Mouse (Mus musculus) midbrain, embryonic 14.5 days (tissue): ENCODE measurements around the gene Slc17a8. TPM values are rescaled to one million over a fixed set of nuclear protein-coding genes. Genes with fewer than 3 reads are reported as not detected.

Experiments
- ATAC-seq: fragments of 200-750 bp; cut with Nextera tagmentation; 2 replicates; pipeline ENCODE4 v1.8.0; 2017; ENCODE audit warnings: moderate number of reproducible peaks, moderate library complexity; ENCODE audit not compliant: low FRiP score, low TSS enrichment
- DNase-seq: peaks from one replicate; pipeline ENCODE4 v3.0.0-alpha.2; 2015
- H3K27ac ChIP-seq: fragments of 300-500 bp; sonication (generic); replicated peaks from 2 replicates; pipeline ENCODE4 v1.5.1; 2014; ENCODE audit warnings: mild to moderate bottlenecking, low read depth, low read length, moderate library complexity
- H3K27me3 ChIP-seq: fragments of 300-500 bp; sonication (generic); 2 replicates; pipeline ENCODE4 v1.6.1; 2014; ENCODE audit warnings: low read length, control low read depth, mixed read lengths; ENCODE audit not compliant: control insufficient read depth, insufficient read depth
- H3K36me3 ChIP-seq: fragments of 300-500 bp; sonication (generic); 2 replicates; pipeline ENCODE4 v1.6.1; 2014; ENCODE audit warnings: low read length, control low read depth; ENCODE audit not compliant: control insufficient read depth, insufficient read depth
- H3K4me1 ChIP-seq: fragments of 300-500 bp; sonication (generic); 2 replicates; pipeline ENCODE4 v1.6.1; 2014; ENCODE audit warnings: mild to moderate bottlenecking, antibody characterized with exemption, low read length, control low read depth; ENCODE audit not compliant: control insufficient read depth, insufficient read depth
- H3K4me2 ChIP-seq: fragments of 300-500 bp; sonication (generic); 2 replicates; pipeline ENCODE4 v1.6.1; 2014; ENCODE audit warnings: mild to moderate bottlenecking, low read length, moderate library complexity
- H3K4me3 ChIP-seq: fragments of 300-500 bp; sonication (generic); replicated peaks from 2 replicates; pipeline ENCODE4 v1.5.1; 2014; ENCODE audit warnings: low read depth, low read length
- H3K9ac ChIP-seq: fragments of 300-500 bp; sonication (generic); replicated peaks from 2 replicates; pipeline ENCODE4 v1.6.1; 2014; ENCODE audit warnings: mild to moderate bottlenecking, low read length, moderate library complexity
- H3K9me3 ChIP-seq: fragments of 300-500 bp; sonication (generic); 2 replicates; pipeline ENCODE4 v1.6.1; 2016; ENCODE audit warnings: low read length, control low read depth, mixed read lengths; ENCODE audit not compliant: control insufficient read depth
- WGBS: fragments of 180-500 bp; shearing (Covaris S2); extraction: QIAGEN DNeasy Blood & Tissue Kit; methylation state at CpG from one replicate; pipeline ENCODE4 v1.1.7; 2014; 5-methylcytosine and 5-hydroxymethylcytosine counted together
- polyA plus RNA-seq: library from polyadenylated mRNA; unstranded; fragments of >200 nt; fragmentation: Nextera tagmentation; extraction: Ambion mirVana; gene quantifications from 2 replicates; pipeline ENCODE4 v1.2.1, GENCODE M21; 2014

Slc17a8 gene
- polyA plus RNA-seq, 1 experiment from 2014 or later, result 1.1 TPM

DNA sequence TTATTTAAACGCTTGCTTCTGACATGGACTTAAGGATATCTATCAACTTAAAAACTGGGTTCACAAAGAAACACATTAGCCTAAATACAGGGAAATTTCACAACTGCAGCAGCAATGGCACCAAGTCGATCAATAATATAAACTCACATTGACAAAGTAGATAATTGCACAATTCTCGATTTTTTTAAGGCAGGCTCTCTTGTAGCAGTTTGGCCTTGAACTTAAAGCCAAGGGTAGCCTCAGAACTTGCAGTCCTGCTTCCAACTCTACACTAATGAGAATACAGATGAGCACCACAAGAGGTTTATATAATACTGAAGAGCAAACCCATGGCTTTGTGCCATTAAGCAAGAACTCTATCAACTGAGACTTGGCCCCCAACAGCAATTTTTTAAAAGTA, 15.9 kb upstream of the Slc17a8 start:
- 94% methylated on average over 3 of the region's 3 CpGs for WGBS
- no peaks in the 10 kb centered on the region for H3K9me3 ChIP-seq
- H3K9ac ChIP-seq, result no peak overlapping the region
- no peaks in the 10 kb centered on the region for H3K27me3 ChIP-seq
- no peak overlapping the region for H3K4me3 ChIP-seq
- no peaks in the 10 kb centered on the region for H3K4me1 ChIP-seq
- no peak for DNase-seq
- ATAC-seq, result no peak
- H3K4me2 ChIP-seq, result no peak overlapping the region
- no peak overlapping the region for H3K27ac ChIP-seq
- H3K36me3 ChIP-seq, result peaks cover 27% of the 10 kb centered on the region

- ATAC-seq, result peak; percentile 43; the same call in 1 of the 2 replicates
- Histone ChIP-seq H3K4me3 (no peak overlapping the region), H3K27me3 (no peaks in the 10 kb centered on the region), H3K9ac (no peak overlapping the region), H3K9me3 (no peaks in the 10 kb centered on the region), H3K4me2 (no peak overlapping the region), H3K27ac (no peak overlapping the region), H3K4me1 (no peaks in the 10 kb centered on the region), H3K36me3 (peaks cover 7% of the 10 kb centered on the region)
- WGBS, result 81% methylated on average over 5 of the region's 5 CpGs
- peak; percentile 71 for DNase-seq
Measured at GRCm38 (mm10) chr10:89635018-89635417, 14.0 kb upstream of the Slc17a8 start.

GRCm38 (mm10) chr10:89633736-89634426, 12.8 kb upstream of the Slc17a8 start:
- no peak overlapping the region for H3K4me3 ChIP-seq
- no peaks in the 10 kb centered on the region for H3K36me3 ChIP-seq
- no peak overlapping the region for H3K4me2 ChIP-seq
- no peaks in the 10 kb centered on the region for H3K27me3 ChIP-seq
- 93% methylated on average over 7 of the region's 7 CpGs for WGBS
- DNase-seq, result no peak
- H3K9ac ChIP-seq, result no peak overlapping the region
- no peak overlapping the region for H3K27ac ChIP-seq
- ATAC-seq, result no peak
- no peaks in the 10 kb centered on the region for H3K4me1 ChIP-seq
- H3K9me3 ChIP-seq, result no peaks in the 10 kb centered on the region

DNA sequence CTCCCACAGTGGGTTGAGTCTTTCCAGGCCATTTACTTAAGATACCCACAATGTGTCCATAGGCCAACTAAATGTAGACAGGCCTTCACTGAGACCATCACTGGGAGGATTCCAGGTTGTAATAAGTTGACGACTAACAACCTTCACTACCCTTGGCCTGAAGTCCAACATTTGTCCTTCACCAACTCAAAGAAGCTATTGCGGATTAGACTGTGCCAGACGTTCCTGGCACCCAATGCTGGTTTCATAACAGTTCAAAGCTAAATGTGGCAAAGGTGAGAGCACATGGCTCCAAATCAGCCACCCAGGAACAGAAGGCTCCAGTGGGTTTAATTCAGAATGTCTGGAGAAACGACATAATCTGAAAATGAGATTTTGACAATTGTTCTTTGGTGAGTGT, 12.1 kb upstream of the Slc17a8 start:
- no peak for DNase-seq
- 93% methylated on average over 4 of the region's 4 CpGs for WGBS
- ATAC-seq, result no peak
- Histone ChIP-seq H3K9ac (no peak overlapping the region), H3K27me3 (no peaks in the 10 kb centered on the region), H3K4me3 (no peak overlapping the region), H3K27ac (no peak overlapping the region), H3K36me3 (no peaks in the 10 kb centered on the region), H3K4me1 (no peaks in the 10 kb centered on the region), H3K4me2 (no peak overlapping the region), H3K9me3 (no peaks in the 10 kb centered on the region)

GRCm38 (mm10) chr10:89631831-89632230, 10.8 kb upstream of the Slc17a8 start:
- 69% methylated on average over 5 of the region's 5 CpGs for WGBS

GRCm38 (mm10) chr10:89630564-89630963, 9.5 kb upstream of the Slc17a8 start:
- Histone ChIP-seq H3K4me3 (no peak overlapping the region), H3K9me3 (no peaks in the 10 kb centered on the region), H3K9ac (no peak overlapping the region), H3K4me1 (no peaks in the 10 kb centered on the region), H3K27me3 (no peaks in the 10 kb centered on the region), H3K4me2 (no peak overlapping the region), H3K36me3 (no peaks in the 10 kb centered on the region), H3K27ac (no peak overlapping the region)
- 95% methylated on average over 1 of the region's 1 CpGs for WGBS
- no peak for DNase-seq
- ATAC-seq, result no peak

More at GRCm38 (mm10) chr10:89631831-89632230, 10.8 kb upstream of the Slc17a8 start:
- no peak overlapping the region for H3K4me3 ChIP-seq
- H3K9me3 ChIP-seq, result no peaks in the 10 kb centered on the region
- no peaks in the 10 kb centered on the region for H3K36me3 ChIP-seq
- no peak for DNase-seq
- H3K9ac ChIP-seq, result no peak overlapping the region
- H3K4me2 ChIP-seq, result no peak overlapping the region
- no peak overlapping the region for H3K27ac ChIP-seq
- no peaks in the 10 kb centered on the region for H3K4me1 ChIP-seq
- no peaks in the 10 kb centered on the region for H3K27me3 ChIP-seq
- no peak for ATAC-seq

DNA sequence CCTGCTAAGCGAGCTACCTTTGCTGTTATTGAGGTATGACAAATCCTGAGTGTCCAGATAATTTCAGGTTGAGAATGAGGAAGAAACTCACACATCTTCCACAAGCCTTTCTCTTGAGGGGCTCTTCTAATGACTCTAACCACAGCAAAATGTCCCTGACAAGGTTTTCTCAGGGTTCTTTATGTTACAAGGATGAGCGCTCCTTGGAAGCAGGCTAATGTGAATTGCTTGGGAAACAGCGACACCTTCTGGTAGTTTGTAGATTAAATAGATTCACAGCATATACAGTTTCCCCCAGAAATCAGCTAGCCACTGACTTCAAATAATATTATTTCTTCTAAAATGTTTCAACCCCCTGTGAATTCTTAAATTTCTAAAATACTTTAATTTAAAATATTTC, 9.0 kb upstream of the Slc17a8 start:
- H3K4me2 ChIP-seq, result no peak overlapping the region
- ATAC-seq, result 0 out of 2 replicates have a peak, but pooled peaks have one; percentile 58
- H3K36me3 ChIP-seq, result no peaks in the 10 kb centered on the region
- no peak overlapping the region for H3K27ac ChIP-seq
- H3K4me3 ChIP-seq, result no peak overlapping the region
- H3K4me1 ChIP-seq, result no peaks in the 10 kb centered on the region
- no peaks in the 10 kb centered on the region for H3K9me3 ChIP-seq
- 30% methylated on average over 3 of the region's 3 CpGs for WGBS
- H3K27me3 ChIP-seq, result no peaks in the 10 kb centered on the region
- H3K9ac ChIP-seq, result no peak overlapping the region
- DNase-seq, result peak; percentile 95

GRCm38 (mm10) chr10:89626714-89627113, 5.7 kb upstream of the Slc17a8 start:
- no peaks in the 10 kb centered on the region for H3K27me3 ChIP-seq
- no peaks in the 10 kb centered on the region for H3K4me1 ChIP-seq
- H3K27ac ChIP-seq, result no peak overlapping the region
- 79% methylated on average over 2 of the region's 2 CpGs for WGBS
- no peaks in the 10 kb centered on the region for H3K36me3 ChIP-seq
- no peak overlapping the region for H3K9ac ChIP-seq
- DNase-seq, result no peak
- ATAC-seq, result no peak
- H3K9me3 ChIP-seq, result no peaks in the 10 kb centered on the region
- H3K4me3 ChIP-seq, result no peak overlapping the region
- H3K4me2 ChIP-seq, result no peak overlapping the region

GRCm38 (mm10) chr10:89624196-89624595, 3.1 kb upstream of the Slc17a8 start:
- ATAC-seq, result no peak
- H3K9me3 ChIP-seq, result no peaks in the 10 kb centered on the region
- no peaks in the 10 kb centered on the region for H3K27me3 ChIP-seq
- no peak for DNase-seq
- H3K9ac ChIP-seq, result no peak overlapping the region
- H3K4me1 ChIP-seq, result no peaks in the 10 kb centered on the region
- no peak overlapping the region for H3K4me3 ChIP-seq
- WGBS, result 89% methylated on average over 2 of the region's 2 CpGs
- H3K4me2 ChIP-seq, result no peak overlapping the region
- no peak overlapping the region for H3K27ac ChIP-seq
- H3K36me3 ChIP-seq, result no peaks in the 10 kb centered on the region
